ENCODE assay signal across 27 mouse cellular contexts in genomic region chr7:139822301-139823010, GRCm38 (mm10). TPM values are rescaled to one million over a fixed set of nuclear protein-coding genes. Genes with fewer than 3 reads are reported as not detected.
DNase-seq lines count a peak whose midpoint lies in the region; ATAC-seq and TF ChIP-seq lines count a peak whose summit lies in the region.
"Had no signal": no experiment of that assay in that cellular context is flagged by ENCODE, and none has a peak within 500 bp of the region (broad histone marks: within the 10 kb centered on the region; RNA-seq: fewer than 3 reads in every experiment).

No protein-coding gene starts in this region.

- no peak overlapping the region for H3K4me3 ChIP-seq in heart, adult 2 months
- H3K4me3 ChIP-seq in heart, embryonic 12.5 days: no peak overlapping the region
- H3K4me3 ChIP-seq: embryonic facial prominence, embryonic 12.5 days; hindbrain, embryonic 13.5 days; limb, embryonic 10.5 days; megakaryocyte, embryonic 14.5 days; midbrain, embryonic 13.5 days had no signal

- no peak overlapping the region for H3K9ac ChIP-seq in heart, adult 2 months (ENCODE audit: low read depth, low read length)
- no peak overlapping the region for H3K9ac ChIP-seq in heart, embryonic 12.5 days
- H3K9ac ChIP-seq: embryonic facial prominence, embryonic 12.5 days; hindbrain, embryonic 13.5 days; liver, postnatal 0 days; midbrain, embryonic 13.5 days had no signal

- H3K27ac ChIP-seq in heart, adult 2 months: no peak overlapping the region
- H3K27ac ChIP-seq in heart, embryonic 12.5 days (ENCODE audit: poor library complexity, severe bottlenecking): no peak overlapping the region
- H3K27ac ChIP-seq: embryonic facial prominence, embryonic 12.5 days; hindbrain, embryonic 13.5 days; limb, embryonic 10.5 days; midbrain, embryonic 13.5 days had no signal

- no peaks in the 10 kb centered on the region for H3K9me3 ChIP-seq in heart, embryonic 12.5 days (replicated peaks)
- H3K9me3 ChIP-seq: embryonic facial prominence, embryonic 12.5 days; hindbrain, embryonic 13.5 days; limb, embryonic 10.5 days; megakaryocyte, embryonic 14.5 days; midbrain, embryonic 13.5 days had no signal

- no peak overlapping the region for H3K4me2 ChIP-seq in heart, embryonic 12.5 days
- H3K4me2 ChIP-seq: embryonic facial prominence, embryonic 12.5 days; hindbrain, embryonic 13.5 days; midbrain, embryonic 13.5 days had no signal

- no peaks in the 10 kb centered on the region for H3K27me3 ChIP-seq in heart, adult 2 months (ENCODE audit: control insufficient read depth, insufficient read depth, low read length)
- no peaks in the 10 kb centered on the region for H3K27me3 ChIP-seq in heart, embryonic 12.5 days (replicated peaks)
- H3K27me3 ChIP-seq: embryonic facial prominence, embryonic 12.5 days; hindbrain, embryonic 13.5 days had no signal

- no peak for ATAC-seq in heart, embryonic 12.5 days (ENCODE audit: insufficient number of reproducible peaks, low FRiP score)
- ATAC-seq: activated CD4-positive, CD25-positive, alpha-beta regulatory T cell, adult 4 months; inflammation-experienced regulatory T-cells, adult 6 months; liver, postnatal 0 days; midbrain, embryonic 13.5 days had no signal

- no peaks in the 10 kb centered on the region for H3K79me2 ChIP-seq in heart, adult 2 months (replicated peaks; ENCODE audit: control insufficient read depth, insufficient read depth, low read length)

- peak; percentile 33 for DNase-seq in embryo, embryonic 10 days (ENCODE audit: low spot score)
- no peak for DNase-seq in embryo, embryonic 9.5 days (ENCODE audit: extremely low spot score)
- DNase-seq in heart, adult 2 months: peak; percentile 31 to 40
- peak; percentile 5 for DNase-seq in lung, postnatal 36 days
- no peak for DNase-seq in lung, postnatal 4 days
- DNase-seq in heart, postnatal 36 days: peak; percentile 6 to 10
- no peak for DNase-seq in urinary bladder, adult 18-20 months (ENCODE audit: low spot score in 2 of 2)
- DNase-seq: adrenal gland, postnatal 14 days; cerebellum, adult 8-10 months; cerebellum, postnatal 36 days; kidney, adult 8-10 months; kidney, postnatal 14 days; liver; liver, postnatal 0 days; lung, postnatal 14 days; right cerebral cortex, postnatal 14 days had no signal

- no peak for TF ChIP-seq POLR2A in heart, adult 2 months (IDR thresholded peaks at IDR 0.05; ENCODE audit: insufficient read depth, low read depth, low read length)

- H3K36me3 ChIP-seq in heart, adult 2 months (ENCODE audit: control insufficient read depth, insufficient read depth, low read length): no peaks in the 10 kb centered on the region
- H3K36me3 ChIP-seq in heart, embryonic 12.5 days: no peaks in the 10 kb centered on the region
- H3K36me3 ChIP-seq: embryonic facial prominence, embryonic 12.5 days; hindbrain, embryonic 13.5 days; limb, embryonic 10.5 days; midbrain, embryonic 13.5 days had no signal

- WGBS in heart, adult 2 months: 63% methylated on average over 12 of the region's 12 CpGs
- 60% methylated on average over 12 of the region's 12 CpGs for WGBS in heart, embryonic 12.5 days

- no peak for TF ChIP-seq EP300 in heart, adult 2 months (IDR thresholded peaks at IDR 0.05; ENCODE audit: insufficient read depth, low read depth, low read length)

- no peak for TF ChIP-seq CTCF in heart, adult 2 months (IDR thresholded peaks at IDR 0.05)

- H3K4me1 ChIP-seq in heart, adult 2 months (ENCODE audit: control insufficient read depth, insufficient read depth, low read length): peaks cover 1% of the 10 kb centered on the region; the same call in 1 of the 2 replicates
- H3K4me1 ChIP-seq in heart, embryonic 12.5 days (replicated peaks): no peaks in the 10 kb centered on the region; the same call in 1 of the 2 replicates
- H3K4me1 ChIP-seq: embryonic facial prominence, embryonic 12.5 days; megakaryocyte, embryonic 14.5 days; midbrain, embryonic 13.5 days had no signal

- intact Hi-C loops in heart, adult 2 months (cut with DNase I): no loop called here
- intact Hi-C loops in heart, postnatal 36 days (cut with DNase I): no loop called here

RNA-seq across cellular contexts. Expression of gene Adgra1, which starts 11.5 kb away (rescaled TPM):
- under 1 TPM in 1 of 2 experiments, not detected in 1; 0.09 TPM for total RNA-seq in heart, adult 2 months (2021)
- 0.04 and 0.06 TPM in 2 replicates for polyA plus RNA-seq in heart, adult 2 months (2012; rRNA removed)
- polyA plus RNA-seq in heart, embryonic 12.5 days (2016; fragmentation: Nextera tagmentation; extraction: Ambion mirVana): 0.05 and 0.18 TPM in 2 replicates
- not detected for total RNA-seq in heart, postnatal 36 days (2021)
- total RNA-seq: monocyte, adult 5-6 weeks; neutrophil, adult 5-6 weeks had no signal
- polyA plus RNA-seq: activated CD4-positive, CD25-positive, alpha-beta regulatory T cell, adult 4 months; heart, embryonic 16.5 days; inflammation-experienced regulatory T-cells, adult 6 months; limb, embryonic 10.5 days; liver, postnatal 0 days had no signal

Comparison
In these comparisons a context has a peak if more than half of its experiments do, and no peak if none do; other contexts are left out.
1. DNase-seq: peak in embryo, embryonic 10 days (single experiment), heart, adult 2 months (2 of 2), lung, postnatal 36 days (single experiment) and heart, postnatal 36 days (2 of 2); none in embryo, embryonic 9.5 days (single experiment), lung, postnatal 4 days (0 of 2) and urinary bladder, adult 18-20 months (0 of 2).